Mouse (Mus musculus) layer of hippocampus, adult 9-11 months (tissue): ENCODE data around the gene Kctd19.

ENCODE experiments used
- DNase-seq: peaks from one replicate; pipeline ENCODE4 v3.0.0; 2022

Gene Kctd19

GRCm38 (mm10) chr8:105419800-105420199 lies 6.5 kb upstream of the Kctd19 start:
- no peak for DNase-seq

GRCm38 (mm10) chr8:105418992-105419391 lies 5.7 kb upstream of the Kctd19 start:
- DNase-seq: no peak

GRCm38 (mm10) chr8:105409947-105410346 lies 3.4 kb downstream of the Kctd19 start:
- DNase-seq: no peak

GRCm38 (mm10) chr8:105408331-105408730 lies 5.0 kb downstream of the Kctd19 start:
- DNase-seq: no peak

- peak; percentile 22 for DNase-seq
These were observed 6.9 kb downstream of the Kctd19 start for GRCm38 (mm10) chr8:105406416-105406815.

GRCm38 (mm10) chr8:105404496-105404895 lies 8.8 kb downstream of the Kctd19 start:
- DNase-seq: no peak

- no peak for DNase-seq
These were observed 9.8 kb downstream of the Kctd19 start for GRCm38 (mm10) chr8:105403467-105403866.

GRCm38 (mm10) chr8:105400016-105400415 lies 13.3 kb downstream of the Kctd19 start:
- no peak for DNase-seq

GRCm38 (mm10) chr8:105397747-105398146 lies 15.6 kb downstream of the Kctd19 start:
- peak; percentile 35 for DNase-seq

- DNase-seq: no peak
These were observed 19.4 kb downstream of the Kctd19 start for GRCm38 (mm10) chr8:105393915-105394314.

GRCm38 (mm10) chr8:105393089-105393787 lies 20.1 kb downstream of the Kctd19 start:
- DNase-seq: no peak

- DNase-seq: no peak
These were observed 24.2 kb downstream of the Kctd19 start for GRCm38 (mm10) chr8:105389096-105389495.

GRCm38 (mm10) chr8:105387151-105387550 lies 26.2 kb downstream of the Kctd19 start:
- DNase-seq: no peak

GRCm38 (mm10) chr8:105384070-105384469 lies 29.2 kb downstream of the Kctd19 start:
- no peak for DNase-seq

- DNase-seq: no peak
These were observed 33.0 kb downstream of the Kctd19 start for GRCm38 (mm10) chr8:105380308-105380707.

- DNase-seq: no peak
These were observed 34.6 kb downstream of the Kctd19 start for GRCm38 (mm10) chr8:105378673-105379072.

GRCm38 (mm10) chr8:105374513-105374966 lies 38.8 kb downstream of the Kctd19 start:
- no peak for DNase-seq

GRCm38 (mm10) chr8:105373032-105373431 lies 40.3 kb downstream of the Kctd19 start, which contains the start of gene Plekhg4:
Gene Plekhg4 (plus strand): TSS chr8:105373274.
- DNase-seq: no peak

- DNase-seq: no peak
These were observed 40.8 kb downstream of the Kctd19 start for GRCm38 (mm10) chr8:105372473-105372872.

- DNase-seq: no peak
These were observed 46.2 kb downstream of the Kctd19 start for GRCm38 (mm10) chr8:105367107-105367506.

GRCm38 (mm10) chr8:105361751-105362702 lies 51.3 kb downstream of the Kctd19 start:
- DNase-seq: no peak

- no peak for DNase-seq
These were observed 53.7 kb downstream of the Kctd19 start for GRCm38 (mm10) chr8:105359646-105360045.

- DNase-seq: no peak
These were observed 54.1 kb downstream of the Kctd19 start for GRCm38 (mm10) chr8:105359208-105359607.

- no peak for DNase-seq
These were observed 56.6 kb downstream of the Kctd19 start for GRCm38 (mm10) chr8:105356681-105357080.
